Mouse (Mus musculus): Measurements from ENCODE around the gene Gtf2ird1.

Gtf2ird1 gene

GRCm38 (mm10) chr5:134442066-134442465 lies 14.4 kb downstream of the Gtf2ird1 start:
- no peak for DNase-seq (ENCODE audit: low spot score)

- DNase-seq (ENCODE audit: low spot score): no peak
Observed at GRCm38 (mm10) chr5:134441105-134441504, 15.4 kb downstream of the Gtf2ird1 start.

GRCm38 (mm10) chr5:134440098-134440497 lies 16.4 kb downstream of the Gtf2ird1 start:
- DNase-seq (ENCODE audit: low spot score): no peak

- no peak for DNase-seq (ENCODE audit: low spot score)
Observed at GRCm38 (mm10) chr5:134439481-134439880, 17.0 kb downstream of the Gtf2ird1 start.

GRCm38 (mm10) chr5:134438676-134439425 lies 17.7 kb downstream of the Gtf2ird1 start:
- DNase-seq (ENCODE audit: low spot score): no peak

- no peak for DNase-seq (ENCODE audit: low spot score)
Observed at GRCm38 (mm10) chr5:134437459-134437827, 19.1 kb downstream of the Gtf2ird1 start.

GRCm38 (mm10) chr5:134436782-134437458 lies 19.6 kb downstream of the Gtf2ird1 start:
- no peak for DNase-seq (ENCODE audit: low spot score)

- DNase-seq (ENCODE audit: low spot score): no peak
Observed at GRCm38 (mm10) chr5:134435836-134436331, 20.6 kb downstream of the Gtf2ird1 start.

- no peak for DNase-seq (ENCODE audit: low spot score)
Observed at GRCm38 (mm10) chr5:134433137-134433536, 23.4 kb downstream of the Gtf2ird1 start.

- DNase-seq (ENCODE audit: low spot score): no peak
Observed at GRCm38 (mm10) chr5:134430087-134430486, 26.4 kb downstream of the Gtf2ird1 start.

GRCm38 (mm10) chr5:134427664-134428063 lies 28.9 kb downstream of the Gtf2ird1 start:
- peak; percentile 56 for DNase-seq (ENCODE audit: low spot score)

GRCm38 (mm10) chr5:134425601-134426000 lies 30.9 kb downstream of the Gtf2ird1 start:
- DNase-seq (ENCODE audit: low spot score): no peak

- no peak for DNase-seq (ENCODE audit: low spot score)
Observed at GRCm38 (mm10) chr5:134423930-134424329, 32.6 kb downstream of the Gtf2ird1 start.

GRCm38 (mm10) chr5:134423372-134423771 lies 33.1 kb downstream of the Gtf2ird1 start:
- no peak for DNase-seq (ENCODE audit: low spot score)

- no peak for DNase-seq (ENCODE audit: low spot score)
Observed at GRCm38 (mm10) chr5:134422265-134422925, 34.1 kb downstream of the Gtf2ird1 start.

GRCm38 (mm10) chr5:134421061-134421460 lies 35.5 kb downstream of the Gtf2ird1 start:
- no peak for DNase-seq (ENCODE audit: low spot score)

GRCm38 (mm10) chr5:134419700-134420099 lies 36.8 kb downstream of the Gtf2ird1 start:
- no peak for DNase-seq (ENCODE audit: low spot score)

GRCm38 (mm10) chr5:134418315-134419074 lies 38.0 kb downstream of the Gtf2ird1 start:
- DNase-seq (ENCODE audit: low spot score): no peak

GRCm38 (mm10) chr5:134412341-134412740 lies 44.2 kb downstream of the Gtf2ird1 start:
- DNase-seq (ENCODE audit: low spot score): no peak

GRCm38 (mm10) chr5:134410307-134410836 lies 46.1 kb downstream of the Gtf2ird1 start:
- DNase-seq (ENCODE audit: low spot score): no peak

GRCm38 (mm10) chr5:134409606-134410306 lies 46.8 kb downstream of the Gtf2ird1 start:
- DNase-seq (ENCODE audit: low spot score): no peak
